Mouse (Mus musculus) stomach, embryonic 14.5 days (tissue): ENCODE data around the gene Krt19. TPM values are rescaled to one million over a fixed set of nuclear protein-coding genes. Genes with fewer than 3 reads are reported as not detected.

Source experiments
- ATAC-seq: fragments of 200-750 bp; cut with Nextera tagmentation; 2 replicates; pipeline ENCODE4 v1.8.0; 2017; ENCODE audit warnings: low read depth, moderate TSS enrichment; ENCODE audit not compliant: insufficient number of reproducible peaks, insufficient read depth, low FRiP score
- H3K27ac ChIP-seq: fragments of 300-500 bp; sonication (generic); 2 replicates; pipeline ENCODE4 v1.5.1; 2014; ENCODE audit warnings: mild to moderate bottlenecking, low read length, moderate library complexity, mixed read lengths
- H3K27me3 ChIP-seq: fragments of 300-500 bp; sonication (generic); 2 replicates; pipeline ENCODE4 v1.6.1; 2014; ENCODE audit warnings: low read length, control low read depth, mixed read lengths; ENCODE audit not compliant: control insufficient read depth, insufficient read depth
- H3K36me3 ChIP-seq: fragments of 300-500 bp; sonication (generic); 2 replicates; pipeline ENCODE4 v1.6.1; 2014; ENCODE audit warnings: mild to moderate bottlenecking, control low read depth, low read length, moderate library complexity, mixed read lengths; ENCODE audit not compliant: control insufficient read depth, insufficient read depth
- H3K4me1 ChIP-seq: fragments of 300-500 bp; sonication (generic); 2 replicates; pipeline ENCODE4 v1.6.1; 2014; ENCODE audit warnings: low read length, control low read depth, mixed read lengths; ENCODE audit not compliant: control insufficient read depth, insufficient read depth
- H3K4me2 ChIP-seq: fragments of 300-500 bp; sonication (generic); replicated peaks from 2 replicates; pipeline ENCODE4 v1.6.1; 2014; ENCODE audit warnings: low read depth, low read length, control low read depth
- H3K4me3 ChIP-seq: fragments of 300-500 bp; sonication (generic); 2 replicates; pipeline ENCODE4 v1.5.1; 2014; ENCODE audit warnings: low read depth, low read length, control low read depth
- H3K9ac ChIP-seq: fragments of 300-500 bp; sonication (generic); replicated peaks from 2 replicates; pipeline ENCODE4 v1.6.1; 2014; ENCODE audit warnings: low read depth, mild to moderate bottlenecking, control low read depth, low read length, moderate library complexity, mixed read lengths
- H3K9me3 ChIP-seq: fragments of 300-500 bp; sonication (generic); 2 replicates; pipeline ENCODE4 v1.6.1; 2016; ENCODE audit warnings: low read depth, low read length, control low read depth; ENCODE audit not compliant: control insufficient read depth
- WGBS: fragments of 180-500 bp; shearing (Covaris S2); extraction: QIAGEN DNeasy Blood & Tissue Kit; methylation state at CpG from one replicate; pipeline ENCODE4 v1.1.7; 2014; 5-methylcytosine and 5-hydroxymethylcytosine counted together
- polyA plus RNA-seq: library from polyadenylated mRNA; unstranded; fragments of >200 nt; fragmentation: Nextera tagmentation; extraction: Ambion mirVana; gene quantifications from 2 replicates; pipeline ENCODE4 v1.2.1, GENCODE M21; 2014

Krt19 gene
- polyA plus RNA-seq, 1 experiment from 2014 or later, result 387 TPM

GRCm38 (mm10) chr11:100145858-100146560 is 2.5 kb downstream of the Krt19 start:
- H3K4me3 ChIP-seq, result peak overlapping the region; percentile 34
- H3K9me3 ChIP-seq, result no peaks in the 10 kb centered on the region
- peak; percentile 88 for ATAC-seq
- H3K27me3 ChIP-seq, result 0 out of 2 replicates have a peak, but pooled peaks cover 7% of the 10 kb centered on the region
- peak overlapping the region; percentile 83 for H3K27ac ChIP-seq
- H3K36me3 ChIP-seq, result peaks cover 3% of the 10 kb centered on the region; the same call in 1 of the 2 replicates
- peak overlapping the region; percentile 37; the same call in 1 of the 2 replicates for H3K9ac ChIP-seq
- WGBS, result 3% methylated on average over 13 of the region's 13 CpGs
- no peaks in the 10 kb centered on the region for H3K4me1 ChIP-seq
- H3K4me2 ChIP-seq, result peak overlapping the region; percentile 23; the same call in 1 of the 2 replicates

DNA sequence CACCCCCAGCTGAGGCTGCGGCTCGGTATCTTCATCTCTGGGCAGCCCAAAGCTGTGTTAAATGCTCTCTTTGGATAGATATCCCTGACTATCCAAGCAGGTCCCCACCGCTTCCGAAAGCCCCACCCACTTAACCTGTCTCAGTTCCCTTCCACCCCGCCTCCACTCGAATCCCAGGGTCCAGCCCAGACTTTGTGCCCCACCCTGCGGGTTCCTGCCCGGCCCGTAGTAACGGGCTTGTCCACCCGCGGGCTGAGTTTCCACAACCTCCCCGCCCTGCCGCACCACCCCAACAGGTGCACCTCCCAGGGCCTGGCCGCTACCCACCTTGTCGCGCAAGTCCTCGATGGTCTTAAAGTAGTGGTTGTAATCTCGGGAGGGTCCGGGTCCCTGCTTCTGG is 3.4 kb downstream of the Krt19 start:
- peak; percentile 31; the same call in 1 of the 2 replicates for ATAC-seq
- H3K9me3 ChIP-seq, result no peaks in the 10 kb centered on the region
- peak overlapping the region; percentile 83 for H3K27ac ChIP-seq
- peak overlapping the region; percentile 34 for H3K4me3 ChIP-seq
- 0 out of 2 replicates have a peak, but pooled peaks cover 2% of the 10 kb centered on the region for H3K4me1 ChIP-seq
- H3K4me2 ChIP-seq, result peak overlapping the region; percentile 23
- peaks cover 3% of the 10 kb centered on the region; the same call in 1 of the 2 replicates for H3K36me3 ChIP-seq
- WGBS, result 3% methylated on average over 20 of the region's 20 CpGs
- peak overlapping the region; percentile 37 for H3K9ac ChIP-seq
- 0 out of 2 replicates have a peak, but pooled peaks cover 7% of the 10 kb centered on the region for H3K27me3 ChIP-seq

- no peak overlapping the region for H3K9ac ChIP-seq
- peaks cover 3% of the 10 kb centered on the region; the same call in 1 of the 2 replicates for H3K36me3 ChIP-seq
- 69% methylated on average over 21 of the region's 21 CpGs for WGBS
- no peak for ATAC-seq
- H3K4me1 ChIP-seq, result peaks cover 13% of the 10 kb centered on the region; the same call in 1 of the 2 replicates
- no peak overlapping the region for H3K4me3 ChIP-seq
- 0 out of 2 replicates have a peak, but pooled peaks cover 7% of the 10 kb centered on the region for H3K27me3 ChIP-seq
- H3K4me2 ChIP-seq, result no peak overlapping the region
- H3K9me3 ChIP-seq, result no peaks in the 10 kb centered on the region
- H3K27ac ChIP-seq, result peak overlapping the region; percentile 10; the same call in 1 of the 2 replicates
Observed at GRCm38 (mm10) chr11:100140966-100141365, 7.5 kb downstream of the Krt19 start.

DNA sequence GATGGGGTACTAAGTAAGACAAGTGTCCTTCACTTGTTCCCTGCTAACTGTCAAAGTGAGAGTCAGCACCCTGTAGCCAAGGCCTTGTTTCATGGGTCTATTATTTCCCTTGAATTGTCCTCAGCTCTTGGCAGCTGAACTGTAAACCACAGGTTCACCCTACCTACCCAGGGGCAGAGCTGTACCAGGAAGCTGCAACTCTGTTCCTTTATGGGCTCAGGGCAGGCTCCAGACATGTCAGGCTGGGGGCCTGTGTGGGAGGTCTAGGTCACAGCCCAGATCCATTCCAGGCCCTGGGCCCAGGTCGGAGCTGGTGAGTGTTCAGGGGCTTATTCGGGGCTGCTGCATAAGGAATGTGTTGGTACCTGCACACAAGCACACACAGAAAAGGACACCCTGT is 9.1 kb downstream of the Krt19 start:
- no peaks in the 10 kb centered on the region for H3K9me3 ChIP-seq
- H3K36me3 ChIP-seq, result peaks cover 3% of the 10 kb centered on the region; the same call in 1 of the 2 replicates
- H3K9ac ChIP-seq, result no peak overlapping the region
- H3K27ac ChIP-seq, result peak overlapping the region; percentile 71
- no peaks in the 10 kb centered on the region for H3K27me3 ChIP-seq
- ATAC-seq, result no peak
- H3K4me3 ChIP-seq, result no peak overlapping the region
- WGBS, result 50% methylated on average over 2 of the region's 2 CpGs
- peaks cover 13% of the 10 kb centered on the region; the same call in 1 of the 2 replicates for H3K4me1 ChIP-seq
- no peak overlapping the region for H3K4me2 ChIP-seq

GRCm38 (mm10) chr11:100138809-100139208 is 9.7 kb downstream of the Krt19 start:
- H3K4me1 ChIP-seq, result peaks cover 13% of the 10 kb centered on the region; the same call in 1 of the 2 replicates
- 49% methylated on average over 7 of the region's 7 CpGs for WGBS
- ATAC-seq, result peak; percentile 81

DNA sequence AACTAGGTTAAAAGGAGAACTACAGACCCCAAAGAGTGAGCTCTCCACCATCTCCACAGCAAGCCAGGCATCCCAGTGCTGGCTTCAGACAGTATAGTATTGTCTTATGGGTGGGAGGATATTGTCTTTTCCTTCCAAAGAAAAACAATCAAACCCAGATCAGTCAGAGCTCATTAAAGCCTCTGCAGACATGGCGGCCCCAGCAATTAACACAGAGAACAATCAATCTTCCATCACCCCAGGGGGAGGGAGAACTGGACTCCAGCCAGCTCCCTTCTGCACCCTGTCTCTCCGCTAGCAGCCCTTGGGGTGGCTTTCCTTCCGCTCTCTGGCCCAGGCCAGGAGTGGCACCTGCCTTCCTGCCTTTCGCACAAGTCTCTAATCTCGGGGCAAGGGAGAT is 10.8 kb downstream of the Krt19 start:
- Histone ChIP-seq H3K9ac (no peak overlapping the region), H3K4me1 (peaks cover 13% of the 10 kb centered on the region; the same call in 1 of the 2 replicates), H3K9me3 (no peaks in the 10 kb centered on the region), H3K27me3 (no peaks in the 10 kb centered on the region), H3K36me3 (peaks cover 3% of the 10 kb centered on the region; the same call in 1 of the 2 replicates), H3K27ac (peak overlapping the region; percentile 18; the same call in 1 of the 2 replicates), H3K4me3 (no peak overlapping the region), H3K4me2 (no peak overlapping the region)
- WGBS, result 26% methylated on average over 5 of the region's 5 CpGs
- no peak for ATAC-seq

More at GRCm38 (mm10) chr11:100138809-100139208, 9.7 kb downstream of the Krt19 start:
- Histone ChIP-seq H3K4me3 (no peak overlapping the region), H3K27ac (peak overlapping the region; percentile 71), H3K9me3 (no peaks in the 10 kb centered on the region), H3K27me3 (no peaks in the 10 kb centered on the region), H3K36me3 (peaks cover 3% of the 10 kb centered on the region; the same call in 1 of the 2 replicates), H3K4me2 (no peak overlapping the region), H3K9ac (no peak overlapping the region)

- Histone ChIP-seq H3K9me3 (no peaks in the 10 kb centered on the region), H3K36me3 (no peaks in the 10 kb centered on the region; the same call in 1 of the 2 replicates), H3K4me2 (no peak overlapping the region), H3K27ac (peak overlapping the region; percentile 72; the same call in 1 of the 2 replicates), H3K9ac (no peak overlapping the region), H3K4me3 (no peak overlapping the region), H3K4me1 (peaks cover 13% of the 10 kb centered on the region; the same call in 1 of the 2 replicates), H3K27me3 (no peaks in the 10 kb centered on the region)
- no peak for ATAC-seq
- 16% methylated on average over 5 of the region's 5 CpGs for WGBS
Observed at GRCm38 (mm10) chr11:100136559-100136958, 11.9 kb downstream of the Krt19 start.

- H3K4me2 ChIP-seq, result 0 out of 2 replicates have a peak within 1 kb of the TSS, but pooled peaks have one; percentile 4
- peaks cover 13% of the 10 kb centered on the region; the same call in 1 of the 2 replicates for H3K4me1 ChIP-seq
- H3K36me3 ChIP-seq, result no peaks in the 10 kb centered on the region
- WGBS, result 50% methylated on average over 7 of the region's 7 CpGs
- H3K9ac ChIP-seq, result 0 out of 2 replicates have a peak within 1 kb of the TSS, but pooled peaks have one; percentile 14
- no peak for ATAC-seq
- peak within 1 kb of the TSS; percentile 72; the same call in 1 of the 2 replicates for H3K27ac ChIP-seq
- H3K4me3 ChIP-seq, result peak within 1 kb of the TSS; percentile 18
- H3K9me3 ChIP-seq, result no peaks in the 10 kb centered on the region
- no peaks in the 10 kb centered on the region for H3K27me3 ChIP-seq
Observed at GRCm38 (mm10) chr11:100135731-100136130, 12.7 kb downstream of the Krt19 start, which contains the start of gene Krt15. Gene Krt15 (minus strand): TSS chr11:100135928.
